ENCODE assay signal across 12 mouse cellular contexts in genomic region chr1:155093971-155094707, GRCm38 (mm10). TPM values are rescaled to one million over a fixed set of nuclear protein-coding genes. Genes with fewer than 3 reads are reported as not detected.
DNase-seq lines count a peak whose midpoint lies in the region; ATAC-seq lines count a peak whose summit lies in the region.
"Had no signal": no experiment of that assay in that cellular context is flagged by ENCODE, and none has a peak within 500 bp of the region (broad histone marks: within the 10 kb centered on the region; RNA-seq: fewer than 3 reads in every experiment).

No protein-coding gene starts in this region.

- 0 out of 2 replicates have a peak, but pooled peaks cover 3% of the 10 kb centered on the region for H3K36me3 ChIP-seq in forebrain, embryonic 12.5 days (replicated peaks)
- H3K36me3 ChIP-seq in forebrain, embryonic 10.5 days (replicated peaks) = peaks cover 19% of the 10 kb centered on the region
- no peaks in the 10 kb centered on the region for H3K36me3 ChIP-seq in embryonic facial prominence, embryonic 12.5 days
- H3K36me3 ChIP-seq: G1E had no signal

- ATAC-seq in forebrain, embryonic 12.5 days (ENCODE audit: low FRiP score) = no peak
- no peak for ATAC-seq in embryonic facial prominence, embryonic 12.5 days (ENCODE audit: insufficient number of reproducible peaks, insufficient read depth, low FRiP score, low TSS enrichment)

- peaks cover 52% of the 10 kb centered on the region for H3K4me1 ChIP-seq in forebrain, embryonic 12.5 days
- peaks cover 61% of the 10 kb centered on the region for H3K4me1 ChIP-seq in forebrain, embryonic 10.5 days
- peaks cover 40% of the 10 kb centered on the region for H3K4me1 ChIP-seq in embryonic facial prominence, embryonic 12.5 days

- H3K27ac ChIP-seq in forebrain, embryonic 12.5 days = peak overlapping the region; percentile 81; the same call in 1 of the 2 replicates
- H3K27ac ChIP-seq in forebrain, embryonic 10.5 days = no peak overlapping the region
- H3K27ac ChIP-seq in embryonic facial prominence, embryonic 12.5 days = peak overlapping the region; percentile 85; the same call in 1 of the 2 replicates
- H3K27ac ChIP-seq: liver, embryonic 15.5 days had no signal

- WGBS in forebrain, embryonic 12.5 days = 43% methylated on average over 9 of the region's 9 CpGs
- 50% methylated on average over 9 of the region's 9 CpGs for WGBS in forebrain, embryonic 10.5 days
- WGBS in embryonic facial prominence, embryonic 12.5 days = 52% methylated on average over 9 of the region's 9 CpGs

- H3K9me3 ChIP-seq in forebrain, embryonic 12.5 days = no peaks in the 10 kb centered on the region
- H3K9me3 ChIP-seq in forebrain, embryonic 10.5 days = no peaks in the 10 kb centered on the region
- H3K9me3 ChIP-seq in embryonic facial prominence, embryonic 12.5 days = no peaks in the 10 kb centered on the region
- H3K9me3 ChIP-seq: G1E; liver, embryonic 15.5 days had no signal

- no peak for DNase-seq in forebrain, embryonic 10.5 days (ENCODE audit: extremely low spot score, low spot score)
- DNase-seq in kidney, adult 9 months = peak; percentile 61
- DNase-seq in kidney, adult 18-20 months = no peak
- peak; percentile 45 for DNase-seq in kidney, postnatal 14 days
- DNase-seq in right cerebral cortex, postnatal 10 days (ENCODE audit: low spot score in 2 of 2) = no peak
- DNase-seq in embryo, embryonic 11 days = no peak
- DNase-seq: cerebellum, adult 18-20 months; layer of hippocampus, adult 9-11 months had no signal

- no peaks in the 10 kb centered on the region for H3K27me3 ChIP-seq in forebrain, embryonic 12.5 days
- peaks cover 19% of the 10 kb centered on the region; the same call in 1 of the 2 replicates for H3K27me3 ChIP-seq in forebrain, embryonic 10.5 days (ENCODE audit: poor library complexity, severe bottlenecking)
- no peaks in the 10 kb centered on the region for H3K27me3 ChIP-seq in embryonic facial prominence, embryonic 12.5 days
- H3K27me3 ChIP-seq: liver, embryonic 15.5 days had no signal

- no peak overlapping the region for H3K4me3 ChIP-seq in forebrain, embryonic 12.5 days (replicated peaks)
- H3K4me3 ChIP-seq in forebrain, embryonic 10.5 days = no peak overlapping the region
- no peak overlapping the region for H3K4me3 ChIP-seq in embryonic facial prominence, embryonic 12.5 days
- H3K4me3 ChIP-seq: liver, embryonic 15.5 days had no signal

- no peak overlapping the region for H3K4me2 ChIP-seq in forebrain, embryonic 12.5 days
- H3K4me2 ChIP-seq in embryonic facial prominence, embryonic 12.5 days (replicated peaks) = no peak overlapping the region
- H3K4me2 ChIP-seq: liver, embryonic 15.5 days had no signal

- no peak overlapping the region for H3K9ac ChIP-seq in forebrain, embryonic 12.5 days
- no peak overlapping the region for H3K9ac ChIP-seq in embryonic facial prominence, embryonic 12.5 days
- H3K9ac ChIP-seq: liver, embryonic 15.5 days had no signal

RNA-seq across cellular contexts. Expression of gene Ier5, which starts 5.3 kb away (rescaled TPM):
- polyA plus RNA-seq in forebrain, embryonic 12.5 days (2016; fragmentation: Nextera tagmentation; extraction: Ambion mirVana) = 15.2 and 19.2 TPM in 2 replicates
- 3.6 and 4.1 TPM in 2 replicates for polyA plus RNA-seq in forebrain, embryonic 10.5 days (2016; fragmentation: Nextera tagmentation; extraction: Ambion mirVana)
- polyA plus RNA-seq in embryonic facial prominence, embryonic 12.5 days (2016; fragmentation: Nextera tagmentation; extraction: Ambion mirVana) = 17.3 and 19.9 TPM in 2 replicates

RNA-seq across cellular contexts. Expression of gene Mr1, which starts 52.5 kb away (rescaled TPM):
- 0.85 and 1.3 TPM in 2 replicates for polyA plus RNA-seq in forebrain, embryonic 12.5 days (2016; fragmentation: Nextera tagmentation; extraction: Ambion mirVana)
- polyA plus RNA-seq in forebrain, embryonic 10.5 days (2016; fragmentation: Nextera tagmentation; extraction: Ambion mirVana) = 0.36 and 0.47 TPM in 2 replicates
- polyA plus RNA-seq in embryonic facial prominence, embryonic 12.5 days (2016; fragmentation: Nextera tagmentation; extraction: Ambion mirVana) = 4.6 and 6.2 TPM in 2 replicates

Comparison
In these comparisons a context has a peak if more than half of its experiments do, and no peak if none do; other contexts are left out.
1. DNase-seq: peak in kidney, adult 9 months (single experiment) and kidney, postnatal 14 days (single experiment); none in forebrain, embryonic 10.5 days (single experiment), kidney, adult 18-20 months (single experiment), right cerebral cortex, postnatal 10 days (0 of 2) and embryo, embryonic 11 days (single experiment).